Mouse (Mus musculus): ENCODE data around the gene Scn8a. TPM values are rescaled to one million over a fixed set of nuclear protein-coding genes. Genes with fewer than 3 reads are reported as not detected.

Scn8a gene
- polyA plus RNA-seq, 1 experiment from 2014 or later: 5.5 TPM

DNA sequence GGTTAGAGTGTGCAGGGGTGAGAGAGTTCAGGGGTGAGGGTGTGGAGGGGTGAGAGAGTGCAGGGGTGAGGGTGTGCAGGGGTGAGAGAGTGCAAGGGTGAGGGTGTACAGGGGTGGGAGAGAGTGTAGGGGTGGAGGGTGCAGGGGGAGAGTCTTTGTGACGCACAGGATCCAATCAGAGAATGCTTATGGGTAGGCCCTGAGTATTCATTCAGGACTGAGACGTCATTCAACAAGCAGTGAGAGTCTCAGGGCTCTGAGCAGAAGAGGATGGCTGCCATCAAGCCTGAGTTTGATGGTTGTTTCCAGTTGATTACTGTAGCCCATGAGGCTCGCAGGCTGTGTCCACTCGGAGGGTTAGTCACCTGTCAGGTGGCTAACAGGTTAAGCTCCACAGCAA lies 48.4 kb downstream of the Scn8a start:
- 42% methylated on average over 4 of the region's 4 CpGs for WGBS
- Histone ChIP-seq H3K4me2 (replicated peaks) (no peak overlapping the region), H3K36me3 (no peaks in the 10 kb centered on the region), H3K27ac (replicated peaks) (no peak overlapping the region), H3K9me3 (replicated peaks) (no peaks in the 10 kb centered on the region), H3K9ac (no peak overlapping the region), H3K4me3 (replicated peaks) (no peak overlapping the region), H3K4me1 (0 out of 2 replicates have a peak, but pooled peaks cover 3% of the 10 kb centered on the region), H3K27me3 (no peaks in the 10 kb centered on the region)
- no peak for ATAC-seq (ENCODE audit: insufficient number of reproducible peaks, low FRiP score, low TSS enrichment, low read depth)

DNA sequence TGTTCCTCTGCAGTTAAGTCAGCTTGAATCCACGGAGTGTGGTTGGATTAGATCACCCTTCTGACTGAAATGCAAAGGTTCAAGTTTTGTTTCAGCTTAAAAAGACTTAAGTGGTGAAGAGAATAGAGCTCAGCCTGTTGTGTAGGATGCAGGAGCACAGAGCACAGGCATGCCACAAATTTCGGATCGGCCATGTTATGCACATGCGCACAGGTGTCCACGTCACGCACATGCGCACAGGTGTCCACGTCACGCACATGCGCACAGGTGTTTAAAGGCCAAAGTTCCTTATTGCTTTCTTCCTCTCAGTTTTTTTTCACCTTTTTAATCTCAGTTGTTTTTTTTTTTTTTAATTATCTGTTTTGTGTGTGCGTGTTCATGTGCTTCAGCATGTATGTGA lies 52.6 kb downstream of the Scn8a start:
- H3K4me2 ChIP-seq (replicated peaks): no peak overlapping the region
- no peak overlapping the region for H3K9ac ChIP-seq
- WGBS: 93% methylated on average over 11 of the region's 11 CpGs
- peaks cover 12% of the 10 kb centered on the region for H3K4me1 ChIP-seq
- no peak overlapping the region for H3K4me3 ChIP-seq (replicated peaks)
- H3K9me3 ChIP-seq (replicated peaks): no peaks in the 10 kb centered on the region
- no peaks in the 10 kb centered on the region for H3K36me3 ChIP-seq
- no peak for ATAC-seq (ENCODE audit: insufficient number of reproducible peaks, low FRiP score, low TSS enrichment, low read depth)
- no peak overlapping the region for H3K27ac ChIP-seq (replicated peaks)
- no peaks in the 10 kb centered on the region for H3K27me3 ChIP-seq

DNA sequence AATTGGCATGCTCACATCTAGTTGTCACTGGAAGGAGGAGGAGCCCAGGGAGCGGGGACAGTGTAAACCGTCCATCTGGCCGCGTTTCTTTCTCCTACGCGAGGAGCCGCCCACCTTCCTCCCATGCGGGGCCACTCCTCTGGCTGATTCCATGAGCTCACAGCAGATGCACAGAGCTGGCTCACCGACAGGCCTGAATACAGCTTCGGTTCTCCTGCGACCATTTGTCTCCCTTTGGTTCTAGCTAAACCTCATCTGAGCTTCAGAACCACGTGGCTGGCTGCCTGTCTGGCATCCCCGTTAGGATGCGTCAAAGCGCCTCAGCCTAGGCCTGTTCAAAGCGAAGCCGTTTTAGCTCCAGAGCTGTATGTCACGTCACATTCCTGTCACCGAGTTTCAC lies 53.8 kb downstream of the Scn8a start:
- Histone ChIP-seq H3K4me2 (replicated peaks) (peak overlapping the region; percentile 28), H3K27me3 (no peaks in the 10 kb centered on the region), H3K27ac (replicated peaks) (peak overlapping the region; percentile 3; the same call in 1 of the 2 replicates), H3K4me3 (replicated peaks) (no peak overlapping the region), H3K9ac (no peak overlapping the region), H3K36me3 (no peaks in the 10 kb centered on the region), H3K9me3 (replicated peaks) (no peaks in the 10 kb centered on the region), H3K4me1 (peaks cover 12% of the 10 kb centered on the region)
- 19% methylated on average over 19 of the region's 19 CpGs for WGBS
- ATAC-seq (ENCODE audit: insufficient number of reproducible peaks, low FRiP score, low TSS enrichment, low read depth): peak; percentile 75; the same call in 1 of the 2 replicates

GRCm38 (mm10) chr15:100924941-100925340 lies 55.3 kb downstream of the Scn8a start:
- peaks cover 12% of the 10 kb centered on the region for H3K4me1 ChIP-seq
- no peaks in the 10 kb centered on the region for H3K27me3 ChIP-seq
- no peaks in the 10 kb centered on the region for H3K36me3 ChIP-seq
- no peak overlapping the region for H3K4me3 ChIP-seq (replicated peaks)
- H3K4me2 ChIP-seq (replicated peaks): no peak overlapping the region
- H3K9ac ChIP-seq: no peak overlapping the region
- no peaks in the 10 kb centered on the region for H3K9me3 ChIP-seq (replicated peaks)
- no peak for ATAC-seq (ENCODE audit: insufficient number of reproducible peaks, low FRiP score, low TSS enrichment, low read depth)
- WGBS: 61% methylated on average over 10 of the region's 10 CpGs
- no peak overlapping the region for H3K27ac ChIP-seq (replicated peaks)

DNA sequence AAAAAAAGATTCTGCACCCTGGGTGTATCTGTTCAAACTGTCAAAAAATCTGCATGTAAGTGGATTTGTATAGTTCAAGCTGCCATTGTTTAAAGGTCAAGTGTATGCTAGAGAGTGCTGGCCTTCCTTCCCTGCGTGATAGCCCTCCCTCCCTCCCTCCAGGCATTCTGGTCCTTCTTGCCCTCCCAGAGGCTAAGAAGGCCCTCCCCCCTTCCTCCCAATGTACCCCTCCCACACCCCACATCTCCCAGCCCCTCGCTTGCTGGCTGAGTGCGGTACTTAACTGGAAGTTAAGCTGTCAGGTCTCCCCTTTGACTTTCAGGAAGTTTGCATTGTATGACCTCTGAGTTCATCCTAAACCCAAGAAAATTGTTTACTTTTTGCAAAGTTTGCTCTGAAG lies 60.8 kb downstream of the Scn8a start:
- Histone ChIP-seq H3K27ac (replicated peaks) (no peak overlapping the region), H3K4me2 (replicated peaks) (no peak overlapping the region), H3K9ac (no peak overlapping the region), H3K4me1 (no peaks in the 10 kb centered on the region), H3K36me3 (no peaks in the 10 kb centered on the region), H3K27me3 (no peaks in the 10 kb centered on the region), H3K9me3 (replicated peaks) (no peaks in the 10 kb centered on the region), H3K4me3 (replicated peaks) (no peak overlapping the region)
- ATAC-seq (ENCODE audit: insufficient number of reproducible peaks, low FRiP score, low TSS enrichment, low read depth): no peak
- WGBS: 62% methylated on average over 3 of the region's 3 CpGs

GRCm38 (mm10) chr15:100936176-100936575 lies 66.5 kb downstream of the Scn8a start:
- WGBS: 55% methylated on average over 24 of the region's 24 CpGs
- H3K36me3 ChIP-seq: no peaks in the 10 kb centered on the region
- H3K9ac ChIP-seq: no peak overlapping the region
- no peak for ATAC-seq (ENCODE audit: insufficient number of reproducible peaks, low FRiP score, low TSS enrichment, low read depth)
- peak overlapping the region; percentile 16; the same call in 1 of the 2 replicates for H3K4me3 ChIP-seq (replicated peaks)
- H3K9me3 ChIP-seq (replicated peaks): no peaks in the 10 kb centered on the region
- H3K27me3 ChIP-seq: no peaks in the 10 kb centered on the region
- no peak overlapping the region for H3K27ac ChIP-seq (replicated peaks)
- H3K4me2 ChIP-seq (replicated peaks): peak overlapping the region; percentile 15; the same call in 1 of the 2 replicates
- peaks cover 11% of the 10 kb centered on the region; the same call in 1 of the 2 replicates for H3K4me1 ChIP-seq

DNA sequence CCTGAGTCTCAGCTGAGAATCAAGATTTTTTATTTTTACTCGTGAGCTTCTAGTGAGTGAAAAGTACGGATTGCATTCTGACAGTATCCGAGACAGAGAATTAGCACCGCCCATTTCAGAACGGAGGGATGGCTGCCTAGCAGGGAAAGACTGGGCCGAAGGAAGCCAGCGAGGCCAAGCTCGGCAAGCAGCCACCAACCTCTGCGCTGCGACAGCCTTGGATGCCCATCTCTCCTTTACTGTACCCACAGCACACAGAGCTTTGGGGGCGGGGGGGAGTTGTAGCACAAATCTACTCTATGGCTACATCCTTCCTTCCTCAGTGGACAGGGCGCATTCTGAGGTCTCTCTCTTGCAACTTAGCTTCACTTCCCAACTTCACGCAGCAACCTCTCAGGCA lies 78.7 kb downstream of the Scn8a start:
- 86% methylated on average over 13 of the region's 13 CpGs for WGBS
- no peak for ATAC-seq (ENCODE audit: insufficient number of reproducible peaks, low FRiP score, low TSS enrichment, low read depth)
- H3K36me3 ChIP-seq: no peaks in the 10 kb centered on the region

GRCm38 (mm10) chr15:100949169-100949568 lies 79.5 kb downstream of the Scn8a start:
- no peaks in the 10 kb centered on the region for H3K27me3 ChIP-seq

More for the DNA sequence above, 78.7 kb downstream of the Scn8a start:
- Histone ChIP-seq H3K9ac (no peak overlapping the region), H3K27ac (replicated peaks) (no peak overlapping the region), H3K4me2 (replicated peaks) (no peak overlapping the region), H3K4me1 (no peaks in the 10 kb centered on the region), H3K9me3 (replicated peaks) (no peaks in the 10 kb centered on the region), H3K27me3 (no peaks in the 10 kb centered on the region), H3K4me3 (replicated peaks) (no peak overlapping the region)

DNA sequence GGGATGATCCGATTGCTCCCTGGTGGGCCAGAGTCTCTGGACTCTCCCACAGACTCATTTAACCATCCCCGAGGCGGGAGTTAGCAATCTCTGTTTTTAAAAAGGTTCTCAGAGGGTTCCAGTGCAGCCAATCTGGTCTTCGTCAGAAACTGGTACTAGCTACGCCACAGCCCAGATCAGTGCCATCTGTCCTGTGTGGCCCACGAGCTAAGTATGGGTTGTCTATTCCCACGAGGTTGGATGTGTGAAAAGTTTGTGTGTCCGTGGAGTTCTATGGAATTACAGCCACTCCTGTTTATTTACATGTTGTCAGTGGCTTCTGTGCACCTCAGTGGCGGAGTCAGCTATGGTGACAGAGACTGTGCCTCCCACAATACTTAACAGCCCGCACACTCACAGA lies 81.8 kb downstream of the Scn8a start:
- H3K4me3 ChIP-seq (replicated peaks): no peak overlapping the region
- H3K4me1 ChIP-seq: no peaks in the 10 kb centered on the region
- H3K27ac ChIP-seq (replicated peaks): no peak overlapping the region
- no peaks in the 10 kb centered on the region for H3K9me3 ChIP-seq (replicated peaks)
- H3K36me3 ChIP-seq: no peaks in the 10 kb centered on the region
- 65% methylated on average over 10 of the region's 10 CpGs for WGBS
- ATAC-seq (ENCODE audit: insufficient number of reproducible peaks, low FRiP score, low TSS enrichment, low read depth): no peak
- H3K4me2 ChIP-seq (replicated peaks): no peak overlapping the region
- H3K27me3 ChIP-seq: no peaks in the 10 kb centered on the region
- no peak overlapping the region for H3K9ac ChIP-seq

More at GRCm38 (mm10) chr15:100949169-100949568, 79.5 kb downstream of the Scn8a start:
- no peak for ATAC-seq (ENCODE audit: insufficient number of reproducible peaks, low FRiP score, low TSS enrichment, low read depth)
- Histone ChIP-seq H3K4me3 (replicated peaks) (no peak overlapping the region), H3K9ac (no peak overlapping the region), H3K4me2 (replicated peaks) (no peak overlapping the region), H3K36me3 (no peaks in the 10 kb centered on the region), H3K27ac (replicated peaks) (no peak overlapping the region), H3K4me1 (no peaks in the 10 kb centered on the region), H3K9me3 (replicated peaks) (no peaks in the 10 kb centered on the region)
- 62% methylated on average over 4 of the region's 4 CpGs for WGBS

- Histone ChIP-seq H3K4me2 (replicated peaks) (no peak overlapping the region), H3K36me3 (no peaks in the 10 kb centered on the region), H3K27ac (replicated peaks) (no peak overlapping the region), H3K4me3 (replicated peaks) (no peak overlapping the region), H3K9me3 (replicated peaks) (no peaks in the 10 kb centered on the region), H3K4me1 (no peaks in the 10 kb centered on the region), H3K9ac (no peak overlapping the region), H3K27me3 (no peaks in the 10 kb centered on the region)
- ATAC-seq (ENCODE audit: insufficient number of reproducible peaks, low FRiP score, low TSS enrichment, low read depth): no peak
- WGBS: 88% methylated on average over 2 of the region's 2 CpGs
These were observed 82.6 kb downstream of the Scn8a start for GRCm38 (mm10) chr15:100952292-100952691.

DNA sequence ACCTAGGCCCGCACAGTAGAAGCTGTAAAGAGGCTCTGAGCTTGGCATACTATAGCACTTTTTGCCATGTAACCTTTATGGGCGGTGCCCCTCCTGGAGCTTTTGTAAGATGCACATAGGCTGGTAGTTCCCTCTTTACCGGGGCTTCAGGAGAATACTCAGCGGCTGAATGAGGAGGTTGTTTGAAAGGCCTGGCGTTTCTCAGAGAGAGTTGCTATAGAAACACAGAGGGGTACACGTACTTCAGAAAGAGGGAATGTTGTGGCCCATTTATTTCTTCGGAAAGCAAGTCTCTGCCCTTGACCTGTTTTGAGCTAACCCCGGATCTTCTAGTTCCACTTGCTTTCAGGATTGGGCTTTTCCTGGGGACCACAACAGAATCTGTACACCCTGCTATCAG lies 83.2 kb downstream of the Scn8a start:
- no peak overlapping the region for H3K9ac ChIP-seq
- no peak overlapping the region for H3K27ac ChIP-seq (replicated peaks)
- 52% methylated on average over 8 of the region's 8 CpGs for WGBS
- no peaks in the 10 kb centered on the region for H3K4me1 ChIP-seq
- H3K36me3 ChIP-seq: no peaks in the 10 kb centered on the region
- no peaks in the 10 kb centered on the region for H3K27me3 ChIP-seq
- H3K4me2 ChIP-seq (replicated peaks): no peak overlapping the region
- no peak overlapping the region for H3K4me3 ChIP-seq (replicated peaks)
- no peak for ATAC-seq (ENCODE audit: insufficient number of reproducible peaks, low FRiP score, low TSS enrichment, low read depth)
- no peaks in the 10 kb centered on the region for H3K9me3 ChIP-seq (replicated peaks)

DNA sequence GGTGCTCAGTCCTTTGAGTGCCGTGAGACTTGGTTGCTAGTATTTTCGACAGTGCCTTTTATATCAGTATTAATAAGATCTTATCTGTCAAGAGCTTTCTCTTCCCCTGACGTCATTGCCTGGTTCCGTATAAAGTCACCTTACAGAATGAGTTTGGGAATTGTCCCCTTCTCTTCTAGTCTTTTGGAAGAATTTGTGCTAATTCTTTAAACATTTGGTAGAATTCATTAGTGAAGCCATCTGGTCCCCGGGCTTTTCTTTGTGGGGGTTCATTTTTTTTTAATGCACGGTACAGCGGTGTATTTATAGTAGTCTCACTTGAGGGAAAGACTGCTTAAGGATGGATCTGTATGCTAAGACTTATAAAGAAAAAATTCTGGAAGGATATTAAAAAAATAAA lies 84.3 kb downstream of the Scn8a start:
- no peak overlapping the region for H3K27ac ChIP-seq (replicated peaks)
- no peaks in the 10 kb centered on the region for H3K27me3 ChIP-seq
- H3K9ac ChIP-seq: no peak overlapping the region
- no peaks in the 10 kb centered on the region for H3K4me1 ChIP-seq
- no peak overlapping the region for H3K4me3 ChIP-seq (replicated peaks)
- WGBS: 57% methylated on average over 7 of the region's 7 CpGs
- no peaks in the 10 kb centered on the region for H3K9me3 ChIP-seq (replicated peaks)
- no peaks in the 10 kb centered on the region for H3K36me3 ChIP-seq
- no peak overlapping the region for H3K4me2 ChIP-seq (replicated peaks)
- no peak for ATAC-seq (ENCODE audit: insufficient number of reproducible peaks, low FRiP score, low TSS enrichment, low read depth)

Measured in embryonic facial prominence, embryonic 15.5 days (tissue).